Mouse (Mus musculus) liver, embryonic 15.5 days (tissue): ENCODE results near the gene Gm49405. TPM values are rescaled to one million over a fixed set of nuclear protein-coding genes. Genes with fewer than 3 reads are reported as not detected.
A peak's percentile ranks its signal among the peaks of the same experiment; 100 is the strongest.

Experiments used
- ATAC-seq: fragments of 200-750 bp; cut with Nextera tagmentation; 2 replicates; pipeline ENCODE4 v1.8.0; 2017; ENCODE audit warnings: moderate number of reproducible peaks, mild to moderate bottlenecking, moderate library complexity; ENCODE audit not compliant: insufficient read depth
- H3K27ac ChIP-seq: fragments of 300-500 bp; sonication (generic); replicated peaks from 2 replicates; pipeline ENCODE4 v1.5.1; 2015; ENCODE audit warnings: mild to moderate bottlenecking, inconsistent platforms
- H3K27me3 ChIP-seq: fragments of 300-500 bp; sonication (generic); 2 replicates; pipeline ENCODE4 v1.6.1; 2015; ENCODE audit warnings: mild to moderate bottlenecking, inconsistent platforms
- H3K36me3 ChIP-seq: fragments of 300-500 bp; sonication (generic); replicated peaks from 2 replicates; pipeline ENCODE4 v1.6.1; 2015; ENCODE audit warnings: moderate library complexity, mild to moderate bottlenecking, inconsistent platforms
- H3K4me1 ChIP-seq: fragments of 300-500 bp; sonication (generic); replicated peaks from 2 replicates; pipeline ENCODE4 v1.6.1; 2015; ENCODE audit warnings: inconsistent platforms
- H3K4me2 ChIP-seq: fragments of 300-500 bp; sonication (generic); 2 replicates; pipeline ENCODE4 v1.6.1; 2015; ENCODE audit warnings: moderate library complexity, mild to moderate bottlenecking, inconsistent platforms
- H3K4me3 ChIP-seq: fragments of 300-500 bp; sonication (generic); replicated peaks from 2 replicates; pipeline ENCODE4 v1.5.1; 2015; ENCODE audit warnings: mild to moderate bottlenecking, inconsistent platforms
- H3K9ac ChIP-seq: fragments of 300-500 bp; sonication (generic); 2 replicates; pipeline ENCODE4 v1.6.1; 2015; ENCODE audit warnings: moderate library complexity, mild to moderate bottlenecking, inconsistent platforms
- H3K9me3 ChIP-seq: fragments of 300-500 bp; sonication (generic); replicated peaks from 2 replicates; pipeline ENCODE4 v1.6.1; 2016; ENCODE audit warnings: inconsistent platforms
- WGBS: fragments of 180-500 bp; shearing (Covaris S2); methylation state at CpG from one replicate; pipeline ENCODE4 v1.1.7; 2015; ENCODE audit warnings: mixed read lengths; ENCODE audit not compliant: insufficient replicate concordance; 5-methylcytosine and 5-hydroxymethylcytosine counted together
- polyA plus RNA-seq: library from polyadenylated mRNA; unstranded; fragments of >200 nt; fragmentation: Nextera tagmentation; extraction: Ambion mirVana; gene quantifications from 2 replicates; pipeline ENCODE4 v1.2.1, GENCODE M21; 2015

Gene Gm49405
- polyA plus RNA-seq, 1 experiment from 2014 or later: 0.45 TPM

DNA sequence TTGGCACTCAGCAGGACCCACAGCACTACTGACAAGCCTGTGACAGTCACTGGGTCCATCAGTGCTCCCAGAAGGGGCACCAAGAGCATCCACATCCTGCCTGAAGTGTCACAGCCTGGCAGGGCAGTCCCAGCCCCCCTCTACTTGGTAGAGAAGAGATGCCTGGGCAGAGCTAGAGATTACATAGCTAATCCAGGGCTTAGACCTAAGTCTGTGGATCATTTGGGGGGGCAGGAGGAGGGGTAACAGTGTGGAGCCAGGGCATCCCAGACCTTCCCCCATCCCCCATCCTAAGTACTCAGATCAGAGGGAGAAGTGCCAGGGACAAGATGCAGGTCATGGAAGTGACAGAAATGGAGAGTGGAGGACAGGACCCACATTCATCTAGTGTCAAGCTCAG, 14.4 kb downstream of the Gm49405 start:
- ATAC-seq: no peak

DNA sequence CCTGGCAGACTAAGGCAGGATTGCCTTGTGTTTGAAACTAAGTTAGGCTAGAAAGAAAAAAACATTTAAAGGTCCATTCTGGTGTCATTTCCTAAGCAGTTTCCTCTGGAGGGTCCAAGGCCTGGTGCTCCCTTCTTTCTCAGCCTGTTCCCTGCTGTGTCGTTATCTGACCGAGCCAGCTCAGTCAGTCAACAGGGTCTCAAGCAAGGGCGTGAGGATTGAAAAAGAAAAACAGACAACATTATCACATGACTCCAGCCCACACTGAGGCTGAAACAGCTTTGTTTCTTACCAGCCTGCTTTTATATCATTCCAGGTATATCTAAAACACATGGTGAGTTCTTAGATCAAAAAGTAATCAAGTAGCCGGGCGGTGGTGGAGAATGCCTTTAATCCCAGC, 15.2 kb downstream of the Gm49405 start:
- Histone ChIP-seq H3K27ac (peak overlapping the region; percentile 78), H3K9me3 (no peaks in the 10 kb centered on the region), H3K9ac (no peak overlapping the region), H3K27me3 (no peaks in the 10 kb centered on the region), H3K4me3 (no peak overlapping the region), H3K4me2 (peak overlapping the region; percentile 0; the same call in 1 of the 2 replicates), H3K36me3 (0 out of 2 replicates have a peak, but pooled peaks cover 6% of the 10 kb centered on the region), H3K4me1 (peaks cover 59% of the 10 kb centered on the region)
- no peak for ATAC-seq
- WGBS: 22% methylated on average over 5 of the region's 5 CpGs

More for the DNA sequence above, 14.4 kb downstream of the Gm49405 start:
- 0 out of 2 replicates have a peak overlapping the region, but pooled peaks have one; percentile 2 for H3K9ac ChIP-seq
- H3K27ac ChIP-seq: peak overlapping the region; percentile 78
- peaks cover 59% of the 10 kb centered on the region for H3K4me1 ChIP-seq
- no peak overlapping the region for H3K4me2 ChIP-seq
- H3K9me3 ChIP-seq: no peaks in the 10 kb centered on the region
- no peak overlapping the region for H3K4me3 ChIP-seq
- H3K27me3 ChIP-seq: no peaks in the 10 kb centered on the region
- peaks cover 13% of the 10 kb centered on the region for H3K36me3 ChIP-seq

DNA sequence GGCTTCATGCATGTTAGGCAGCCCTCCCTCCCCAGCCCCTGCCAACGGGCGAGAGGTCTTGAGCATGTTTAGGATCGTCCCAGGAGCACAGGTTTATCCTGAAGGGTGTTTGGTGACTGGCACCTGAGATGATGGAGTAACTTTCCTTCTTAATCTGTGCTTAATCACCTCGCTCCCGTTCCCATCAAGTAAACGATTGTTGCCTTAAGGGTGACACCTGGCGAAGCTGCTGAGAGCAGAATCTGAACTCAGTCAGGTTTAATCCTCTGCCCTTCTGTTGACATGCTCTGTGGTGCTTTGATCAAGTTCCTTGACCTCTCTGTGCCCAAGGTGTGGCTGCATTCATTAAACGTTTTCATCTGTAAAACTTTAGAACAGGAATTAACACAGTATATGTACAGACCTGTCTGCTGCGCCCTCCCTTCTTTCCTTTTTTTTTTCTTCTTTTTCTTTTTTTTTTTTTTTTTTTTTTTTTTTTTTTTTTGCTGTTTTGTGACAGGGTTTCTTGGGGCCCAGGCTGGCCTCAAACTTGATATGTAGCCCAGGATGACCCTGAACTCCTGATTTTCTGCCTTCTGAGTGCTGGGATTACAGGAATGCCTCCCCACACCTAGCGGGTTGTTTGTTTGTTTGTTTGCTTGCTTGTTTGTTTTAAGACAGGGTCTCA, 17.6 kb downstream of the Gm49405 start:
- peaks cover 42% of the 10 kb centered on the region for H3K4me1 ChIP-seq
- H3K9ac ChIP-seq: no peak overlapping the region
- no peak overlapping the region for H3K4me3 ChIP-seq
- H3K9me3 ChIP-seq: no peaks in the 10 kb centered on the region
- no peak overlapping the region for H3K4me2 ChIP-seq
- whole genome bisulfite sequencing: 66% methylated on average over 10 of the region's 10 CpGs
- no peak for ATAC-seq
- no peaks in the 10 kb centered on the region for H3K36me3 ChIP-seq
- no peaks in the 10 kb centered on the region for H3K27me3 ChIP-seq
- H3K27ac ChIP-seq: no peak overlapping the region

DNA sequence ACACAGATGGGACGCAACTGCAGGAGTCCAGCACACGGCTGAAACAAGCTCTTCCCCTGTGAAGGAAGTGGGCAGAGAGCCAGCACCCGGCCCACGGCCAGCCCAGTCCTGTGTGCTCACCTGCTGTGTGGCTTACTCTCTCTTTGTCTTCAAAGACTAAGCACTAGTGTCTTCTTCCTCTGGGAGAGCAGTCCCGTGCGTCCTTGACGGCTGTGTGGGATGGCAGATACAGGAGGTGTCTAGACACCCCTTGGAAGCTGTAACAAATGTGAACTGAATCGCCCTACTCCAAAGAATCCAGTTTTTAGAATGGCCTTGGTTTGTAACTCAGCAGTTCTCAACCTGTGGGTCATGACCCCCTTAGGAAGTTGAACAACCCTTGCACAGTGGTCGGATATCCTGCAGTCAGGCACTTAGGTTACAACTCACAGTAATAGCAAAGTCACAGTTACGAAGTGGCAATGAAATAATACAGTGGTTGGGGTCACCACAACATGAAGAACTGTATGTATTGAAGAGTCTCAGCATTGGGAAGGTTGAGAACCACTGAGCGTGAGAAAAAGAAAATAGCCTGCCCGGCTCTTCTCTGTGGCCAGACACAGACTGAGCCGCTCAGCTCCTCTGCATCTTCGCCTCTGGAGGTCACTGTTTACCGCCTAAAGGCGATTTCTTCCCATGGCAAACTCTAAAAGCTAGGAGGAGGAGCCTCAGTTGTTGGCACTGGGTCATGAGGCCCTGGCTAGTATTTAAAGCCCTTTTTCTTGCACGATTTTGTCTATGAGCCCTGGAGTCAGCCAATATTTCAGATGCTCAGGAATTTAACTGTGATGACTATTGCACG, 18.5 kb downstream of the Gm49405 start:
- Histone ChIP-seq H3K9ac (no peak overlapping the region), H3K36me3 (no peaks in the 10 kb centered on the region), H3K9me3 (no peaks in the 10 kb centered on the region), H3K4me2 (peak overlapping the region; percentile 34; the same call in 1 of the 2 replicates), H3K4me1 (peaks cover 36% of the 10 kb centered on the region), H3K4me3 (no peak overlapping the region), H3K27me3 (no peaks in the 10 kb centered on the region), H3K27ac (no peak overlapping the region)
- ATAC-seq: peak; percentile 64
- 33% methylated on average over 18 of the region's 18 CpGs for WGBS

DNA sequence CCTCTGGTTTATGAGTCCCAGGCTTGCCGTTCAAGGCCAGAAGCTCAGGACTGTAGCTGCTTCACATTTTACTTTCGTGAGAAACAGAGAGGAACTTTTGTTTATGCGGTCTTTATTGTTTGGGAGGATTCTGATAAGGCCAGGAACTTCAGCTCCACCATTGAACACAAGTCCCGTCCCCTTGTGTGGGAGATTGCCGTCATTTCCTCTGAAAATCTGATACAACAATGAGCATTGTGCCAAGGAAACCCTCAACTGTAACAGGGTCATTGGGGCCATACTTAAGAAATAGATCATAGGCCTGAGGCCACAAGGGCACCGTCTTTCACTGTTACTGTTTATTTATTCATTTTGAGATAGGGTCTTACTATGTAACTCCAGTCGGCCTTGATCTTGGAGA, 22.8 kb downstream of the Gm49405 start:
- H3K4me1 ChIP-seq: peaks cover 14% of the 10 kb centered on the region
- H3K27ac ChIP-seq: no peak overlapping the region
- H3K36me3 ChIP-seq: no peaks in the 10 kb centered on the region
- no peaks in the 10 kb centered on the region; the same call in 1 of the 2 replicates for H3K9me3 ChIP-seq
- 43% methylated on average over 7 of the region's 7 CpGs for WGBS
- no peak for ATAC-seq
- no peak overlapping the region for H3K4me3 ChIP-seq
- H3K27me3 ChIP-seq: no peaks in the 10 kb centered on the region
- H3K9ac ChIP-seq: no peak overlapping the region
- H3K4me2 ChIP-seq: no peak overlapping the region

DNA sequence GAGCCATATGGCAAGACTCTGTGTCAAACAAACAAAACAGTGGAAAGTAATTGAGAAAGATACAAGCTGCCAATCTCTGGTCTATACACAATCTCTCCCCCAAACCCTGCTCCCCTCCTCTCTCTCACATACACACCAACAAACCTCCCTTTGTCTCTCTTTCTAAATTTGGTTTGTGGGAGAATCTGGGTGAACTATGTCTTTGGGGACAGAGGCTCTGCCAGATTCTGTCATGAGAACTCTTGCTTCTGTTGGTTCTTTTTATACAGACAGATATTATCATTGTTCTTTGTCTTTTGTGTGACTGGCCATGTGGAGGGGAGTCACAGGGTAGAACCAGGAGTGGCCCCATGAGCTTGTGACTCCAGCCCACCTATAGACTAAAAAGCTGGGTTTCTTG, 27.1 kb downstream of the Gm49405 start:
- Histone ChIP-seq H3K36me3 (no peaks in the 10 kb centered on the region), H3K4me1 (peaks cover 4% of the 10 kb centered on the region; the same call in 1 of the 2 replicates), H3K4me3 (no peak overlapping the region), H3K27ac (no peak overlapping the region), H3K9me3 (no peaks in the 10 kb centered on the region; the same call in 1 of the 2 replicates), H3K27me3 (no peaks in the 10 kb centered on the region), H3K4me2 (no peak overlapping the region), H3K9ac (no peak overlapping the region)
- no peak for ATAC-seq

DNA sequence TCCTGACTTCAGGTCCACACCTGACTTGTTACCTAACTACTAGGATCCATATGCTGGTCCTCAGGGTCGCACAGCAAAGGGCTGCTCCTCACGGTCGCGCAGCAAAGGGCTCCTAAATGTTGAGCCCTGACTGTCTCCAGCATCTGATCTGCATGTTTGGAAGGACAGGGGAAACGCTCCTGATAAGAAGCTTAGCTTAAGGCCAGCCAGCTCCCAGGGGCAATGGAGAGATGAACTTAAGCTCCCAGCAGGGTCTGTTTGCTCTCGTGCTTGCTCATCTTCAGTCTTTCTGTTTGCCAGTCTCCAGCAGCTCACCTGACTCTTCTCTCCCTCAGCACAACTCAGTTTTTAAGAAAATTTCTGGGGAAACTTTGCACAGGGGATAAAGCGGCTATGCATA, 32.2 kb downstream of the Gm49405 start:
- no peak overlapping the region for H3K4me3 ChIP-seq
- no peak overlapping the region for H3K9ac ChIP-seq
- peak overlapping the region; percentile 64 for H3K27ac ChIP-seq
- 0 out of 2 replicates have a peak, but pooled peaks cover 5% of the 10 kb centered on the region for H3K36me3 ChIP-seq
- WGBS: 47% methylated on average over 7 of the region's 7 CpGs
- no peak for ATAC-seq
- no peak overlapping the region for H3K4me2 ChIP-seq
- peaks cover 36% of the 10 kb centered on the region for H3K4me1 ChIP-seq
- no peaks in the 10 kb centered on the region for H3K9me3 ChIP-seq
- no peaks in the 10 kb centered on the region for H3K27me3 ChIP-seq

DNA sequence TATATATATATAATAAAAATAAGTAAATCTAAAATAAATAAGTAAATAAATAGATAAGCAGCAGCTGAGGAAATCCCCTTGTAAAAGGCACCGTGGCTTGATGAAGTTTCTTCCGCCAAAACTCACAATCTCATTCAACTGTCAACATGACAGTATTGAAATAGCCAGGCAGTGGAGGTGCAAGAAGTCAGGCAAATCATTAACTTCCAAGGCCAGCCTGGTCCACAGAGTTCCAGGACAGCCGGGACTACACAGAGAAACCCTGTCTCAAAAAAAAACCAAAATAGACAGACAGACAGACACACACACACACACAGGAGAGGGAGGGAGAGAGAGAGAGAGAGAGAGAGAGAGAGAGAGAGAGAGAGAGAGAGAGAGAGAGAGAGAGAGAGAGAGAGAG, 32.9 kb downstream of the Gm49405 start:
- Histone ChIP-seq H3K4me1 (peaks cover 42% of the 10 kb centered on the region), H3K27ac (peak overlapping the region; percentile 58; the same call in 1 of the 2 replicates), H3K4me2 (no peak overlapping the region)

DNA sequence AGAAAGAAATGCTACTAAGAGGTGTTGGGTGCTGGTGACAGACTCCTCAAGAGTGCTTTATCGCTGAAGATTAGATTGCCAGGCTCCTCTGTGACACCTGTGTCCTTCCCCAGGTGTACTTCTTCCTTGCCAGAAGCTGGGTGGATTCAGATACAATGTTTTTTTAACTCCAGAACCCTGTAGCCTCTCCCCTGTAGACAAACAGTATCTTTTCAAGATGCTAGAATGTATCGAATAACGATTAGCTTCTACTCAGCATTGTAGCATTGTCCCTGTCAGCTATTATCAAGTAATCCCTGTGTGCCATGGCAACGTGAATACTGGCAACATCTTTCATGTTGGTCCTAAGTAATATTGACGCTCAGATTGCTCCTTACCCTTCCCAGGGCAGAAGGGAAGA, 33.3 kb downstream of the Gm49405 start:
- Histone ChIP-seq H3K9me3 (no peaks in the 10 kb centered on the region), H3K36me3 (0 out of 2 replicates have a peak, but pooled peaks cover 5% of the 10 kb centered on the region), H3K4me2 (no peak overlapping the region), H3K4me1 (peaks cover 45% of the 10 kb centered on the region), H3K27ac (peak overlapping the region; percentile 58), H3K9ac (no peak overlapping the region), H3K4me3 (no peak overlapping the region), H3K27me3 (no peaks in the 10 kb centered on the region)
- 59% methylated on average over 5 of the region's 5 CpGs for WGBS
- no peak for ATAC-seq

More for the DNA sequence above, 32.9 kb downstream of the Gm49405 start:
- WGBS: 58% methylated on average over 3 of the region's 3 CpGs
- Histone ChIP-seq H3K27me3 (no peaks in the 10 kb centered on the region), H3K9me3 (no peaks in the 10 kb centered on the region), H3K36me3 (0 out of 2 replicates have a peak, but pooled peaks cover 5% of the 10 kb centered on the region), H3K4me3 (no peak overlapping the region), H3K9ac (no peak overlapping the region)
- ATAC-seq: 0 out of 2 replicates have a peak, but pooled peaks have one; percentile 36

DNA sequence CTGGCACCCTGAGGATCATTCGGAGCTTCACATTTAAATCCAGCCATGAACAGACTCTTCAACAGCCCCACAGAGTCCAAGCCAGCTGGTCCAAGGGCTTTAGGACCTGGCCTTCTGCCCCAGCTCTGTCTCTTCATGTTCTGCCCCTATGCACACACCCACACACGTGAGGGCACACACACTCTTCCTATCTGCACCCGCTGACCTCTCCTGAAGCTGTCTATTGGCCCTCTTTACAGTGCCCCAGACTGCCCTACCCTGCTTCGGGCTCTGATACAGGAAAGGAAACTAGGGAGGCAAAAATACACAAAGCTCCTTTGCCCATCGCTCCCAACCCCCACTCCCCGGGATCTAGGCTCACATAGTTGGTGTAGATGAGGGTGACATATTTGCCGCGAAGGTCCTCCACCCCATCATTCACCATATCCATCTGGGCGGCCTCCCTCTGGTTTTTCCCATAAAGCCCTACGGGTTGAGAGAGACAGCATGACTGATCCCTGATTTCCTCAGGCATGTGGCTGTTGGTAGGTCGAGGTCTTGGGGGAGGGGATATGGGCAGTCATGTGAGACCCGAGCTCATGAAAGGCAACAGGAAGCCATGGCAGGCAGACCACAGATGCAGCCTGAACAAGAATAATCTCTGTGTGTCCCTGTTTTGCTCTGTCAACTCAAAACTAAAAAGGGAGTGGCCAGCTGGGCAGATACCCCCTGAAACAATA, 36.1 kb downstream of the Gm49405 start:
- H3K9me3 ChIP-seq: no peaks in the 10 kb centered on the region
- H3K4me1 ChIP-seq: peaks cover 42% of the 10 kb centered on the region
- H3K4me3 ChIP-seq: peak overlapping the region; percentile 26
- ATAC-seq: peak; percentile 32; the same call in 1 of the 2 replicates
- H3K9ac ChIP-seq: no peak overlapping the region
- peak overlapping the region; percentile 64 for H3K27ac ChIP-seq
- 0 out of 2 replicates have a peak, but pooled peaks cover 5% of the 10 kb centered on the region for H3K36me3 ChIP-seq
- 55% methylated on average over 12 of the region's 12 CpGs for WGBS
- peak overlapping the region; percentile 48 for H3K4me2 ChIP-seq
- no peaks in the 10 kb centered on the region for H3K27me3 ChIP-seq
